Mouse (Mus musculus): ENCODE measurements around the gene Gal3st4. TPM values are rescaled to one million over a fixed set of nuclear protein-coding genes. Genes with fewer than 3 reads are reported as not detected.

The Gal3st4 gene
- total and polyA plus RNA-seq, 3 experiments, result 0.15 to 0.17 TPM; not detected in 1

GRCm38 (mm10) chr5:138228026-138228425 lies 44.6 kb downstream of the Gal3st4 start:
- H3K27ac ChIP-seq (ENCODE audit: control insufficient read depth, low read depth, low read length), result no peak overlapping the region
- no peaks in the 10 kb centered on the region for H3K79me2 ChIP-seq (ENCODE audit: control insufficient read depth, insufficient read depth, low read length, poor library complexity)
- no peak overlapping the region for H3K9ac ChIP-seq (ENCODE audit: control insufficient read depth, low read depth, low read length, poor library complexity, severe bottlenecking)
- H3K27me3 ChIP-seq (ENCODE audit: control insufficient read depth in 1 of 2, insufficient read depth in 2 of 2, low read length in 2 of 2), result no peaks in the 10 kb centered on the region
- H3K4me3 ChIP-seq (ENCODE audit: control insufficient read depth in 1 of 2, insufficient read depth in 1 of 2, low read depth in 2 of 2, low read length in 2 of 2), result no peak overlapping the region
- no peaks in the 10 kb centered on the region for H3K9me3 ChIP-seq (replicated peaks; ENCODE audit: insufficient read depth, low read length)
- H3K36me3 ChIP-seq (ENCODE audit: control insufficient read depth in 1 of 2, insufficient read depth in 2 of 2, low read length in 2 of 2), result peaks cover 0 to 19% of the 10 kb centered on the region in 2 experiments; a peak in 2 of 4 replicates
- TF ChIP-seq RAD21 (IDR thresholded peaks at IDR 0.05; ENCODE audit: low read depth, low read length) (peak; percentile 46), CTCF (IDR thresholded peaks at IDR 0.05 in 2 of 3, conservative IDR thresholded peaks at IDR 0.05 in 1 of 3; ENCODE audit: control insufficient read depth in 1 of 3, insufficient read depth in 1 of 3, low read depth in 2 of 3, low read length in 3 of 3, poor library complexity in 1 of 3, severe bottlenecking in 1 of 3) (peak; percentile 81 to 95 (median 84)), MEF2A (IDR thresholded peaks at IDR 0.05; ENCODE audit: extremely low read depth, insufficient replicate concordance, low read depth, low read length, poor library complexity, severe bottlenecking) (no peak), MAX (IDR thresholded peaks at IDR 0.05; ENCODE audit: low read length) (0 out of 2 replicates have a peak, but pooled peaks have one; percentile 29), POLR2A (IDR thresholded peaks at IDR 0.05; ENCODE audit: control insufficient read depth in 1 of 2, insufficient read depth in 1 of 2, low read depth in 1 of 2, low read length in 2 of 2, poor library complexity in 1 of 2) (no peak), JUND (IDR thresholded peaks at IDR 0.05; ENCODE audit: low read depth, low read length) (0 out of 2 replicates have a peak, but pooled peaks have one; percentile 36), SMC3 (IDR thresholded peaks at IDR 0.05; ENCODE audit: low read depth, low read length) (peak; percentile 72), UBTF (IDR thresholded peaks at IDR 0.05; ENCODE audit: borderline replicate concordance, insufficient read depth, low read depth, low read length) (no peak), ZC3H11A (IDR thresholded peaks at IDR 0.05; ENCODE audit: low read depth, low read length) (peak; percentile 14), TBP (IDR thresholded peaks at IDR 0.05; ENCODE audit: low read depth, low read length) (0 out of 2 replicates have a peak, but pooled peaks have one; percentile 34)
- H3K4me1 ChIP-seq (ENCODE audit: control insufficient read depth in 1 of 2, insufficient read depth in 2 of 2, low read length in 2 of 2), result peaks cover 10 to 19% of the 10 kb centered on the region in 2 experiments
- DNase-seq (ENCODE audit: low read depth, low spot score), result peak; percentile 84

DNA sequence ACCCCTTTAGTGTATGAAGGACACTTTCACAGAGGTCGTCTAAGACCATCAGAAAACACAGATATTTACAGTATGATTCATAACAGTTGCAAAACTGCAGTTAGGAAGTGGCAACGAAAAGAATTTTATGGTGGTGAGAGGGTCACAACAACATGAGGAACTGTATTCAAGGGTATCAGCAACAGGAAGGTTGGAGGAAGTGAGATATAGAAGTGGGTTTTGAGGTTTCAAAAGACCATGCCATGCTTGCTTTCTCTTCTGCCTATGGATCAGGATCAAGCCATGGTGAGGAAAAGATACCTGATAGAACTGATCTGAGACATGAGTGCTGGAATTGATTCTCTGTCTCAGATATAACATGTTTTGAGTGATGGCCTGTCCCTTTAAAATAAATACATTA lies 45.3 kb downstream of the Gal3st4 start:
- no peak overlapping the region for H3K4me3 ChIP-seq (ENCODE audit: control insufficient read depth in 1 of 2, insufficient read depth in 1 of 2, low read depth in 2 of 2, low read length in 2 of 2)
- no peaks in the 10 kb centered on the region for H3K27me3 ChIP-seq (ENCODE audit: control insufficient read depth in 1 of 2, insufficient read depth in 2 of 2, low read length in 2 of 2)
- H3K79me2 ChIP-seq (ENCODE audit: control insufficient read depth, insufficient read depth, low read length, poor library complexity), result no peaks in the 10 kb centered on the region
- peaks cover 0 to 19% of the 10 kb centered on the region in 2 experiments; a peak in 2 of 4 replicates for H3K36me3 ChIP-seq (ENCODE audit: control insufficient read depth in 1 of 2, insufficient read depth in 2 of 2, low read length in 2 of 2)
- H3K9me3 ChIP-seq (replicated peaks; ENCODE audit: insufficient read depth, low read length), result no peaks in the 10 kb centered on the region
- peaks cover 10 to 19% of the 10 kb centered on the region in 2 experiments for H3K4me1 ChIP-seq (ENCODE audit: control insufficient read depth in 1 of 2, insufficient read depth in 2 of 2, low read length in 2 of 2)
- peak overlapping the region; percentile 14; the same call in 1 of the 2 replicates for H3K27ac ChIP-seq (ENCODE audit: control insufficient read depth, low read depth, low read length)
- no peak overlapping the region for H3K9ac ChIP-seq (ENCODE audit: control insufficient read depth, low read depth, low read length, poor library complexity, severe bottlenecking)
- peak; percentile 92 for DNase-seq (ENCODE audit: low read depth, low spot score)
- no peak for TF ChIP-seq RAD21 (IDR thresholded peaks at IDR 0.05; ENCODE audit: low read depth, low read length)
- no peak for TF ChIP-seq CHD1 (IDR thresholded peaks at IDR 0.05; ENCODE audit: low read depth, low read length)
- TF ChIP-seq MYB (IDR thresholded peaks at IDR 0.05; ENCODE audit: low read depth, low read length), result peak; percentile 98
- peak; percentile 85 for TF ChIP-seq MXI1 (IDR thresholded peaks at IDR 0.05; ENCODE audit: low read depth, low read length)
- TF ChIP-seq HCFC1 (IDR thresholded peaks at IDR 0.05; ENCODE audit: low read depth, low read length), result peak; percentile 35
- no peak for TF ChIP-seq ZKSCAN1 (IDR thresholded peaks at IDR 0.05; ENCODE audit: low read depth, low read length)
- no peak for TF ChIP-seq TBP (IDR thresholded peaks at IDR 0.05; ENCODE audit: low read depth, low read length)
- TF ChIP-seq GABPA (IDR thresholded peaks at IDR 0.05; ENCODE audit: low read depth, low read length), result no peak
- 0 out of 2 replicates have a peak, but pooled peaks have one; percentile 27 for TF ChIP-seq ZNF384 (IDR thresholded peaks at IDR 0.05; ENCODE audit: low read depth, low read length)
- no peak for TF ChIP-seq UBTF (IDR thresholded peaks at IDR 0.05; ENCODE audit: borderline replicate concordance, insufficient read depth, low read depth, low read length)
- peak; percentile 92 for TF ChIP-seq TAL1 (IDR thresholded peaks at IDR 0.05; ENCODE audit: low read length)
- peak; percentile 99 for TF ChIP-seq GATA1 (IDR thresholded peaks at IDR 0.05; ENCODE audit: low read depth, low read length)
- TF ChIP-seq TCF12 (IDR thresholded peaks at IDR 0.05; ENCODE audit: low read depth, low read length), result peak; percentile 98
- TF ChIP-seq MAFK (IDR thresholded peaks at IDR 0.05; ENCODE audit: borderline replicate concordance, low read depth, low read length), result peak; percentile 89; the same call in 1 of the 2 replicates
- TF ChIP-seq RCOR1 (IDR thresholded peaks at IDR 0.05; ENCODE audit: low read depth, low read length), result peak; percentile 99
- TF ChIP-seq ZC3H11A (IDR thresholded peaks at IDR 0.05; ENCODE audit: low read depth, low read length), result no peak
- TF ChIP-seq CTCF (IDR thresholded peaks at IDR 0.05 in 2 of 3, conservative IDR thresholded peaks at IDR 0.05 in 1 of 3; ENCODE audit: control insufficient read depth in 1 of 3, insufficient read depth in 1 of 3, low read depth in 2 of 3, low read length in 3 of 3, poor library complexity in 1 of 3, severe bottlenecking in 1 of 3), result no peak
- TF ChIP-seq MYC (IDR thresholded peaks at IDR 0.05; ENCODE audit: low read depth, low read length), result peak; percentile 96
- no peak for TF ChIP-seq NELFE (IDR thresholded peaks at IDR 0.05; ENCODE audit: low read depth, low read length)
- TF ChIP-seq POLR2AphosphoS5 (IDR thresholded peaks at IDR 0.05; ENCODE audit: borderline replicate concordance, low read depth, low read length), result no peak
- TF ChIP-seq POLR2AphosphoS2 (IDR thresholded peaks at IDR 0.05; ENCODE audit: low read length), result no peak
- peak; percentile 89 for TF ChIP-seq ETS1 (IDR thresholded peaks at IDR 0.05; ENCODE audit: low read depth, low read length)
- peak; percentile 92 for TF ChIP-seq MAX (IDR thresholded peaks at IDR 0.05; ENCODE audit: low read length)
- TF ChIP-seq ZMIZ1 (IDR thresholded peaks at IDR 0.05; ENCODE audit: low read depth, low read length), result no peak
- TF ChIP-seq POLR2A (IDR thresholded peaks at IDR 0.05; ENCODE audit: control insufficient read depth in 1 of 2, insufficient read depth in 1 of 2, low read depth in 1 of 2, low read length in 2 of 2, poor library complexity in 1 of 2), result no peak
- TF ChIP-seq E2F4 (IDR thresholded peaks at IDR 0.05; ENCODE audit: borderline replicate concordance, low read depth, low read length), result no peak
